Mouse (Mus musculus): Measurements from ENCODE around the gene Fam120c. TPM values are rescaled to one million over a fixed set of nuclear protein-coding genes. Genes with fewer than 3 reads are reported as not detected.

The Fam120c gene
- total and polyA plus RNA-seq, 2 experiments from 2014 or later = 6.3 to 16.6 TPM

GRCm38 (mm10) chrX:151345333-151346125 lies 1.6 kb downstream of the Fam120c start:
- TF ChIP-seq CTCF (IDR thresholded peaks at IDR 0.05; ENCODE audit: low read depth) = no peak
- H3K9me3 ChIP-seq (ENCODE audit: low read length) = no peaks in the 10 kb centered on the region
- no peaks in the 10 kb centered on the region for H3K27me3 ChIP-seq (ENCODE audit: insufficient read depth, low read length)
- H3K9ac ChIP-seq = peak overlapping the region; percentile 59
- peak overlapping the region; percentile 15; the same call in 1 of the 2 replicates for H3K27ac ChIP-seq (ENCODE audit: low read depth, low read length)
- no peaks in the 10 kb centered on the region for H3K4me1 ChIP-seq (ENCODE audit: insufficient read depth)
- no peaks in the 10 kb centered on the region for H3K36me3 ChIP-seq (ENCODE audit: insufficient read depth)
- DNase-seq = peak; percentile 24
- peak overlapping the region; percentile 52 for H3K4me2 ChIP-seq (ENCODE audit: low read depth)
- WGBS = 27% methylated on average over 11 of the region's 11 CpGs
- ATAC-seq = no peak
- H3K4me3 ChIP-seq (ENCODE audit: low read depth, low read length) = peak overlapping the region; percentile 52

GRCm38 (mm10) chrX:151347278-151347677 lies 3.3 kb downstream of the Fam120c start:
- Histone ChIP-seq H3K36me3 (ENCODE audit: insufficient read depth) (no peaks in the 10 kb centered on the region), H3K27ac (ENCODE audit: low read depth, low read length) (no peak overlapping the region), H3K4me1 (ENCODE audit: insufficient read depth) (no peaks in the 10 kb centered on the region), H3K27me3 (ENCODE audit: insufficient read depth, low read length) (no peaks in the 10 kb centered on the region), H3K4me2 (ENCODE audit: low read depth) (no peak overlapping the region), H3K9ac (no peak overlapping the region), H3K4me3 (ENCODE audit: low read depth, low read length) (no peak overlapping the region), H3K9me3 (ENCODE audit: low read length) (no peaks in the 10 kb centered on the region)
- ATAC-seq (no peak), DNase-seq (no peak)
- no peak for TF ChIP-seq CTCF (IDR thresholded peaks at IDR 0.05; ENCODE audit: low read depth)

DNA sequence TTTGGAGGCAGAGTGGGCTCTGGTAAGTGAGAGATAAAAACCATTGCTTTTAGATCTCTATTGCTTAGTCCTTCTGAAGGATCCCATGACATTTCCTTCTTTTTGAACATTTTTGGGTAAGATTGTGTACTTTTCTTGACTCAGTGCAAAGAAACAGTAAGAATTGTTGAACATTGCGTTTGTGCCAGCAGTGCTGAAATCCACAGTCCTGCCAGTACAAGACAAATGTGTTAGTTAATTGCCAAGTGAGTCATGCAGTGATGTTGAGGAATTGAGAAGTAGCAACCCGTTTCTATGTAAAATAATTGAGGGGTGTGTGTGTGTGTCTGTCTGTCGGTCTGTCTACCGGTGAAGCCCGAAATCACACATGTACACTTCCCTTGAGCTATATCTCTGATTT lies 5.3 kb downstream of the Fam120c start:
- H3K9ac ChIP-seq = no peak overlapping the region
- H3K4me1 ChIP-seq (ENCODE audit: insufficient read depth) = no peaks in the 10 kb centered on the region
- no peaks in the 10 kb centered on the region for H3K9me3 ChIP-seq (ENCODE audit: low read length)
- no peak for TF ChIP-seq CTCF (IDR thresholded peaks at IDR 0.05; ENCODE audit: low read depth)
- H3K27ac ChIP-seq (ENCODE audit: low read depth, low read length) = no peak overlapping the region
- H3K4me2 ChIP-seq (ENCODE audit: low read depth) = no peak overlapping the region
- H3K27me3 ChIP-seq (ENCODE audit: insufficient read depth, low read length) = no peaks in the 10 kb centered on the region
- DNase-seq = no peak
- 73% methylated on average over 5 of the region's 5 CpGs for WGBS
- ATAC-seq = no peak
- no peak overlapping the region for H3K4me3 ChIP-seq (ENCODE audit: low read depth, low read length)
- no peaks in the 10 kb centered on the region for H3K36me3 ChIP-seq (ENCODE audit: insufficient read depth)

GRCm38 (mm10) chrX:151418801-151419200 lies 74.8 kb downstream of the Fam120c start:
- H3K4me2 ChIP-seq (ENCODE audit: low read depth) = no peak overlapping the region
- H3K27me3 ChIP-seq (ENCODE audit: insufficient read depth, low read length) = no peaks in the 10 kb centered on the region
- no peak for TF ChIP-seq CTCF (IDR thresholded peaks at IDR 0.05; ENCODE audit: low read depth)
- H3K9ac ChIP-seq = no peak overlapping the region
- ATAC-seq = no peak
- H3K4me3 ChIP-seq (ENCODE audit: low read depth, low read length) = no peak overlapping the region
- H3K27ac ChIP-seq (ENCODE audit: low read depth, low read length) = no peak overlapping the region
- no peaks in the 10 kb centered on the region for H3K4me1 ChIP-seq (ENCODE audit: insufficient read depth)
- no peaks in the 10 kb centered on the region for H3K36me3 ChIP-seq (ENCODE audit: insufficient read depth)
- WGBS = 92% methylated on average over 10 of the region's 10 CpGs
- no peak for DNase-seq
- H3K9me3 ChIP-seq (ENCODE audit: low read length) = no peaks in the 10 kb centered on the region

- no peak for ATAC-seq
- H3K9ac ChIP-seq = no peak overlapping the region
- H3K4me3 ChIP-seq (ENCODE audit: low read depth, low read length) = no peak overlapping the region
- H3K27me3 ChIP-seq (ENCODE audit: insufficient read depth, low read length) = no peaks in the 10 kb centered on the region
- H3K4me1 ChIP-seq (ENCODE audit: insufficient read depth) = no peaks in the 10 kb centered on the region
- 76% methylated on average over 1 of the region's 1 CpGs for WGBS
- no peaks in the 10 kb centered on the region for H3K36me3 ChIP-seq (ENCODE audit: insufficient read depth)
- no peak overlapping the region for H3K27ac ChIP-seq (ENCODE audit: low read depth, low read length)
- no peak for TF ChIP-seq CTCF (IDR thresholded peaks at IDR 0.05; ENCODE audit: low read depth)
- no peaks in the 10 kb centered on the region for H3K9me3 ChIP-seq (ENCODE audit: low read length)
- DNase-seq = no peak
- H3K4me2 ChIP-seq (ENCODE audit: low read depth) = no peak overlapping the region
Observed at GRCm38 (mm10) chrX:151420791-151421190, 76.8 kb downstream of the Fam120c start.

DNA sequence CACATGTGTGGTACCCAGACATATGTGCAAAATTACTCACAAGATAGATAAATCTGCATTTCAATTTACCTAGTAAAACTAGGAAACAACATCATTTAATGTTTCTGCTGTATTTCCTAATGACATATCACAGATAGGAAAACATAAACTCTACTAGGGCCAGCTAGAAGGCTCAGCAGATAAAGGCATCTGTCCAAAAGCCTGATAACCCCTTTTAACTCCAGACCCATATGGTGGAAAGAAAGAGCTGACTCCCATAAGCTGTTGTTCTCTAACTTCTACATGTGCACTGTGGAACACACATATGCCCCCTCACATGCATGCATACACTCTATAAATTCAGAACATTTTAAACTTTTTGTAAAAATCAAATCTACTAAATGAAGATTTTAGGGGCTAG lies 99.7 kb downstream of the Fam120c start:
- no peak overlapping the region for H3K4me2 ChIP-seq (ENCODE audit: low read depth)
- H3K27me3 ChIP-seq (ENCODE audit: insufficient read depth, low read length) = no peaks in the 10 kb centered on the region
- no peak for ATAC-seq
- H3K4me1 ChIP-seq (ENCODE audit: insufficient read depth) = no peaks in the 10 kb centered on the region
- H3K9me3 ChIP-seq (ENCODE audit: low read length) = no peaks in the 10 kb centered on the region
- H3K9ac ChIP-seq = no peak overlapping the region
- DNase-seq = no peak
- TF ChIP-seq CTCF (IDR thresholded peaks at IDR 0.05; ENCODE audit: low read depth) = no peak
- no peaks in the 10 kb centered on the region for H3K36me3 ChIP-seq (ENCODE audit: insufficient read depth)
- H3K4me3 ChIP-seq (ENCODE audit: low read depth, low read length) = no peak overlapping the region
- no peak overlapping the region for H3K27ac ChIP-seq (ENCODE audit: low read depth, low read length)

DNA sequence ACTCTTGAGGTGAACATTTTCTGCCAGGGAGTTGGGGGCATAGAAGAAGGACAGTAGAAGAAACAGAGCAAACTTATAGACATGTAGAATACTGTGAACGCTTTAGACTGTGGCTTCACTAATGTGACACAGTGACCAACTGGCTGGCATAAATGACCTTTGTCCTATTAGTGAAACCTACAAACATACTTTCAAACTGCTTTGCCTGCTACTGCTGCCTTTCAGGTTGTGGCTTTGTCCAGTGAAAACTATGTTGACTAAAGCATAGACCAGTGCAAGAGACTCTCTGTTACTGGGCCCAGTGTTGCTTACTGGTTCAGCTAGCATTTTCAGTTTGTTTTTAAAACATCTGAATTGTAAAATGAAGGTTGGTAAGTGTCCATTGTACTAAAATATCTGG lies 100.2 kb downstream of the Fam120c start:
- no peak overlapping the region for H3K4me2 ChIP-seq (ENCODE audit: low read depth)
- H3K27me3 ChIP-seq (ENCODE audit: insufficient read depth, low read length) = no peaks in the 10 kb centered on the region
- WGBS = 91% methylated on average over 1 of the region's 1 CpGs
- H3K4me1 ChIP-seq (ENCODE audit: insufficient read depth) = no peaks in the 10 kb centered on the region
- H3K36me3 ChIP-seq (ENCODE audit: insufficient read depth) = no peaks in the 10 kb centered on the region
- H3K9me3 ChIP-seq (ENCODE audit: low read length) = no peaks in the 10 kb centered on the region
- no peak overlapping the region for H3K4me3 ChIP-seq (ENCODE audit: low read depth, low read length)
- ATAC-seq (no peak), DNase-seq (no peak)
- no peak overlapping the region for H3K9ac ChIP-seq
- H3K27ac ChIP-seq (ENCODE audit: low read depth, low read length) = no peak overlapping the region
- no peak for TF ChIP-seq CTCF (IDR thresholded peaks at IDR 0.05; ENCODE audit: low read depth)
